Mouse (Mus musculus) frontal cortex, adult 2 months (tissue): ENCODE data around the gene Agrp. TPM values are rescaled to one million over a fixed set of nuclear protein-coding genes. Genes with fewer than 3 reads are reported as not detected.
"Not testable (repeated sequence)": the region's sequence is repeated elsewhere in the genome, so short reads cannot be mapped to it uniquely, and the experiment has no call there.

Experiments
- DNase-seq, 2 experiments: peaks; one replicate each; pipeline ENCODE4 v3.0.0; 2022; ENCODE audit warnings: low spot score in 1 of 2; ENCODE audit errors: extremely low spot score in 1 of 2
- polyA plus RNA-seq: library from polyadenylated mRNA; depleted of rRNA; stranded (reverse); fragments of >200 nt; gene quantifications from 2 replicates; pipeline ENCODE4 v1.2.3, GENCODE M21; 2012

Gene Agrp
- polyA plus RNA-seq, 1 experiment = 0.36 TPM

GRCm38 (mm10) chr8:105604804-105605381 is 32.3 kb downstream of the Agrp start, which contains the start of gene Ripor1:
Gene Ripor1 (plus strand): TSS chr8:105605255.
- DNase-seq = peak in 1 of 2 experiments; percentile 69

- not testable (repeated sequence) for DNase-seq
Measured at GRCm38 (mm10) chr8:105602540-105602939, 34.7 kb downstream of the Agrp start.

GRCm38 (mm10) chr8:105601301-105601700 is 35.9 kb downstream of the Agrp start:
- DNase-seq = no peak

GRCm38 (mm10) chr8:105598777-105599176 is 38.4 kb downstream of the Agrp start:
- no peak for DNase-seq

- DNase-seq = peak in 1 of 2 experiments; percentile 62
Measured at GRCm38 (mm10) chr8:105596362-105597034, 40.7 kb downstream of the Agrp start.

- DNase-seq = no peak
Measured at GRCm38 (mm10) chr8:105594451-105595242, 42.5 kb downstream of the Agrp start.

- peak in 1 of 2 experiments; percentile 72 for DNase-seq
Measured at GRCm38 (mm10) chr8:105593859-105594258, 43.3 kb downstream of the Agrp start.

GRCm38 (mm10) chr8:105592431-105592830 is 44.8 kb downstream of the Agrp start:
- DNase-seq = no peak

GRCm38 (mm10) chr8:105579719-105580118 is 57.5 kb downstream of the Agrp start:
- DNase-seq = no peak

GRCm38 (mm10) chr8:105575538-105575937 is 61.7 kb downstream of the Agrp start:
- DNase-seq = no peak

- no peak for DNase-seq
Measured at GRCm38 (mm10) chr8:105574741-105575140, 62.5 kb downstream of the Agrp start.

GRCm38 (mm10) chr8:105573427-105573826 is 63.8 kb downstream of the Agrp start:
- no peak for DNase-seq

- DNase-seq = peak; percentile 30 to 70
Measured at GRCm38 (mm10) chr8:105571810-105572209, 65.4 kb downstream of the Agrp start.

GRCm38 (mm10) chr8:105566703-105567595 is 70.2 kb downstream of the Agrp start:
- no peak for DNase-seq

- DNase-seq = peak; percentile 99 to 100
Measured at GRCm38 (mm10) chr8:105565952-105566702, 71.1 kb downstream of the Agrp start, which contains the start of gene Atp6v0d1. Gene Atp6v0d1 (minus strand): TSS chr8:105566047.

GRCm38 (mm10) chr8:105565401-105565881 is 71.8 kb downstream of the Agrp start:
- no peak for DNase-seq

- DNase-seq = not testable (repeated sequence)
Measured at GRCm38 (mm10) chr8:105564573-105565229, 72.5 kb downstream of the Agrp start.

GRCm38 (mm10) chr8:105563871-105564270 is 73.3 kb downstream of the Agrp start:
- DNase-seq = no peak

GRCm38 (mm10) chr8:105562863-105563262 is 74.3 kb downstream of the Agrp start:
- no peak for DNase-seq
